Mouse (Mus musculus) heart, embryonic 12.5 days (tissue): ENCODE measurements around the gene Fis1. TPM values are rescaled to one million over a fixed set of nuclear protein-coding genes. Genes with fewer than 3 reads are reported as not detected.
A peak's percentile ranks its signal among the peaks of the same experiment; 100 is the strongest.
"Not testable (repeated sequence)": the region's sequence is repeated elsewhere in the genome, so short reads cannot be mapped to it uniquely, and the experiment has no call there.

Experiments used
- ATAC-seq: fragments of 200-750 bp; cut with Nextera tagmentation; 2 replicates; pipeline ENCODE4 v1.8.0; 2017; ENCODE audit warnings: moderate TSS enrichment, moderate library complexity; ENCODE audit not compliant: insufficient number of reproducible peaks, low FRiP score
- H3K27ac ChIP-seq: fragments of 300-500 bp; sonication (generic); 2 replicates; pipeline ENCODE4 v1.5.1; 2016; ENCODE audit warnings: mild to moderate bottlenecking, moderate library complexity; ENCODE audit not compliant: poor library complexity, severe bottlenecking
- H3K27me3 ChIP-seq: fragments of 300-500 bp; sonication (generic); replicated peaks from 2 replicates; pipeline ENCODE4 v1.6.1; 2016; ENCODE audit warnings: mild to moderate bottlenecking, moderate library complexity
- H3K36me3 ChIP-seq: fragments of 300-500 bp; sonication (generic); 2 replicates; pipeline ENCODE4 v1.6.1; 2016; ENCODE audit warnings: mild to moderate bottlenecking, moderate library complexity
- H3K4me1 ChIP-seq: fragments of 300-500 bp; sonication (generic); replicated peaks from 2 replicates; pipeline ENCODE4 v1.6.1; 2016; ENCODE audit warnings: mild to moderate bottlenecking
- H3K4me2 ChIP-seq: fragments of 300-500 bp; sonication (generic); 2 replicates; pipeline ENCODE4 v1.6.1; 2016; ENCODE audit warnings: mild to moderate bottlenecking, moderate library complexity
- H3K4me3 ChIP-seq: fragments of 300-500 bp; sonication (generic); 2 replicates; pipeline ENCODE4 v1.5.1; 2016; ENCODE audit warnings: mild to moderate bottlenecking
- H3K9ac ChIP-seq: fragments of 300-500 bp; sonication (generic); 2 replicates; pipeline ENCODE4 v1.6.1; 2016; ENCODE audit warnings: mild to moderate bottlenecking, moderate library complexity
- H3K9me3 ChIP-seq: fragments of 300-500 bp; sonication (generic); replicated peaks from 2 replicates; pipeline ENCODE4 v1.6.1; 2016; ENCODE audit warnings: mild to moderate bottlenecking, moderate library complexity
- WGBS: fragments of 180-500 bp; shearing (Covaris S2); methylation state at CpG from one replicate; pipeline ENCODE4 v1.1.7; 2016; 5-methylcytosine and 5-hydroxymethylcytosine counted together
- polyA plus RNA-seq: library from polyadenylated mRNA; unstranded; fragments of >200 nt; fragmentation: Nextera tagmentation; extraction: Ambion mirVana; gene quantifications from 2 replicates; pipeline ENCODE4 v1.2.1, GENCODE M21; 2016

Gene Fis1
- polyA plus RNA-seq, 1 experiment from 2014 or later: 245 TPM

DNA sequence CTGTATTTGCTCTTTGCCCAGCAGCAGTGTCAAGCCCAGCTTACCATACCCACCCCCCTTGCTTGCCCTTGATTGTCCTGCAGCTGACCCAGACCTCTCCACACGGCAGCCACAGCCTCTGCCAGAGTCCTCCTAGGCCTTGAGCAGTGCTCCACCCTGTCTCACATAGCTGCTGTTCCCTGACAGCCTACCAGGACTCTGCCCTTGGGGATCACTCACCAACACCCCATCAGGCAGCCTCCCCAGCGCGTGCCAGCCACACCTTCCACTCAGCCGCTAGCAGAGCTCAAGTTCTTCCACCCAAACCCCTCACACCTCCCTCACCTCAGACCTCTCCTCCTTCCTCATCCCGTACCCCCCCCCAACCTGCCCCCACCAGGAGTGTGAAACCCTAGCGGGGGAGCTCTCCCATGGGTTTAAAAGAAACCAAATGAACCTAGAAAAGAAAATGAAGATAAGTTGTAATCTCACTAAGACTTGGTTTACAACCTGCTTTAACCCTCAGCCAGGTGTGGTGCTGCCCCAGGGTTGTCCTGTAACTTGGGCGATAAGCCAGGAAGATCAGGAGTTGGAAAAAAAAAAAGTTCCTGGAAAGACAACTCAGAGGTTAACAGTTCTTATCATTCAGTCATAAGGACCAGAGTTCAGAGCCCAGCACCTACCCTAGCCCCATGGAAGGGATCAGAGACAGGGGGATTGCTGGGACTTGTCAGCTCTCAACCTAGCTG, 29.2 kb upstream of the Fis1 start:
- Histone ChIP-seq H3K4me3 (no peak overlapping the region), H3K4me2 (no peak overlapping the region), H3K9ac (no peak overlapping the region), H3K36me3 (0 out of 2 replicates have a peak, but pooled peaks cover 14% of the 10 kb centered on the region), H3K4me1 (peaks cover 7% of the 10 kb centered on the region), H3K27me3 (0 out of 2 replicates have a peak, but pooled peaks cover 6% of the 10 kb centered on the region), H3K27ac (no peak overlapping the region), H3K9me3 (no peaks in the 10 kb centered on the region)
- ATAC-seq: no peak
- 41% methylated on average over 7 of the region's 7 CpGs for WGBS

DNA sequence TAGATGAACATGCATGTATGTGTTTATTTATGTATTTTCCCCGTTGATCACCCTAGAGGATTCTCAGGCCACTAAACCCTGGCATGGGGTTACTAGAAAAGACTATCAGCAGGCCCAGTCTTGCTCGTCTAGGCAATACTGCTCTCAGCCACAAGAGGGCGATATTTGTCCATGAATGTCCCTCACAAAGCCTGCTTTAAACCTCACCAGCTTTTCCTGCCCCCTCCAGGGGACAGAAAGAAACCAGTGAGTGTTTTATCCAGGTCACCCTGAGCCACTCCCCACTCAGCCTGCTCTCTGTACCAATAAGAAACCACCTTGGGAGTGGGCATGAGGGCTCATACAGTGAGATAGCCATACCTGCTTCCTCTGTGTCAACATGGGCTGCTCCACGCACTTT, 24.0 kb upstream of the Fis1 start:
- H3K9ac ChIP-seq: no peak overlapping the region
- no peak overlapping the region for H3K27ac ChIP-seq
- peak; percentile 70; the same call in 1 of the 2 replicates for ATAC-seq
- 0 out of 2 replicates have a peak, but pooled peaks cover 14% of the 10 kb centered on the region for H3K36me3 ChIP-seq
- no peak overlapping the region for H3K4me3 ChIP-seq
- H3K4me2 ChIP-seq: no peak overlapping the region
- peaks cover 4% of the 10 kb centered on the region; the same call in 1 of the 2 replicates for H3K4me1 ChIP-seq
- 20% methylated on average over 4 of the region's 4 CpGs for WGBS
- no peaks in the 10 kb centered on the region for H3K9me3 ChIP-seq
- H3K27me3 ChIP-seq: no peaks in the 10 kb centered on the region

DNA sequence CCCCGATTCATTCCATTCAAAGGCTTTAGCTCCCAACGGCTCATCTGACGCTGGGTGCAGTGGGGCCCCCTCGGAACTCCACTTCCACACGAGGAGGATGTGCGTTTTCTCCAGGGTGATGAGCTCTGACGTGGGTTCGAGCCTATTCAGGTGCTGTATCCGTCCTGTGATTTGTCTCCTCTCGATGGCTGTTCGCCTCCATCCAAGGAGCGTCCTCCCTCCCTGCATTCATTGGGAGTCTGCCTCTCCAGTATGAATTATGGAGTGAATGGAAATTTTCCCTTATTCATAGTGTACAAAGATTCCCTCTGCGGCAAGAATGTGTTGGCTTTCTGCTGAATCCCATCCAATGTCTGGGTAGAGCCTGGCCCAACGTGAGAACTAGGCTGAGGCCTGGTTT, 21.2 kb upstream of the Fis1 start:
- Histone ChIP-seq H3K27ac (no peak overlapping the region), H3K27me3 (no peaks in the 10 kb centered on the region), H3K9me3 (no peaks in the 10 kb centered on the region), H3K4me3 (no peak overlapping the region), H3K36me3 (no peaks in the 10 kb centered on the region), H3K4me1 (peaks cover 4% of the 10 kb centered on the region; the same call in 1 of the 2 replicates), H3K4me2 (no peak overlapping the region), H3K9ac (no peak overlapping the region)
- 81% methylated on average over 14 of the region's 14 CpGs for WGBS
- no peak for ATAC-seq

DNA sequence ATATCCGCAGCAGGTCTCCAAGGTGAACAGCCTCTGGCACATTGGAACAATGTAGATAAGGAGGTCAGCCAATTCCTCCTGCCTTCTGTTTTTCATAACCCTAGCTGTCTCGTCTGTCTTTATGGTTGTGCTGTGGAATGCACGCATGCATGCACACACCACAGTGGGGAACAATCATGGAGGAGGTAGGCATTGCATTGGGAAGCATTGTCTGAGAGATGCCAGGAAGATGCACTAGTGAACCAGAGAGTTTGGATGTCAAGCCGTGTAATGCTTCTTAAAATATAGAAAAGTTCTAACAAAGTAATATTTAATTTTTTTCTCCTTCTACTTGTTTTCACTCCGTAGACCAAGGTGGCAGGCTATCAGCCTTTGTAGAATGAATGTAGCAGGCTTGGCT, 20.1 kb upstream of the Fis1 start:
- Histone ChIP-seq H3K9me3 (no peaks in the 10 kb centered on the region), H3K9ac (no peak overlapping the region), H3K4me1 (peaks cover 4% of the 10 kb centered on the region; the same call in 1 of the 2 replicates), H3K4me3 (no peak overlapping the region), H3K27me3 (no peaks in the 10 kb centered on the region), H3K4me2 (no peak overlapping the region), H3K27ac (no peak overlapping the region), H3K36me3 (no peaks in the 10 kb centered on the region)
- 70% methylated on average over 5 of the region's 5 CpGs for WGBS
- no peak for ATAC-seq

DNA sequence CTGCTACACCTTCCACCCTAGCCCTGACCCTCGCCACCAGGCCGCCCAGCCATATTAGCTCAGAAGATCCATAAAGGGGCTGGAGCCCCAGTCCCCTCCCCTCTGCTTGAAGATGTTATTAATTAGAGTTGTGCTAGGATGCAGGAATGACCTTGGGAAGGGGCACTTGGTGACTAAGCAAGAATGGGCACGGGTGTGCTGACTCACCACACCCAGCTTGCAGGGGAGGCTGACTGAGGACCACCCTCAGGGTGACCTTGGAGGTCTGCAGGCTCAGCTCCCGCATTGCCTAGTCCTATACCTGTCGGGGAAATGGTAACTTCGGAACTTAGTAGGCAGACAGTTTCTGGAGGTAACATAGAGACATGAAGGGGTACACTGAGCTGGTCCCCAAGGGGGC, 19.1 kb upstream of the Fis1 start:
- no peak for ATAC-seq
- no peak overlapping the region for H3K9ac ChIP-seq
- no peak overlapping the region for H3K4me3 ChIP-seq

DNA sequence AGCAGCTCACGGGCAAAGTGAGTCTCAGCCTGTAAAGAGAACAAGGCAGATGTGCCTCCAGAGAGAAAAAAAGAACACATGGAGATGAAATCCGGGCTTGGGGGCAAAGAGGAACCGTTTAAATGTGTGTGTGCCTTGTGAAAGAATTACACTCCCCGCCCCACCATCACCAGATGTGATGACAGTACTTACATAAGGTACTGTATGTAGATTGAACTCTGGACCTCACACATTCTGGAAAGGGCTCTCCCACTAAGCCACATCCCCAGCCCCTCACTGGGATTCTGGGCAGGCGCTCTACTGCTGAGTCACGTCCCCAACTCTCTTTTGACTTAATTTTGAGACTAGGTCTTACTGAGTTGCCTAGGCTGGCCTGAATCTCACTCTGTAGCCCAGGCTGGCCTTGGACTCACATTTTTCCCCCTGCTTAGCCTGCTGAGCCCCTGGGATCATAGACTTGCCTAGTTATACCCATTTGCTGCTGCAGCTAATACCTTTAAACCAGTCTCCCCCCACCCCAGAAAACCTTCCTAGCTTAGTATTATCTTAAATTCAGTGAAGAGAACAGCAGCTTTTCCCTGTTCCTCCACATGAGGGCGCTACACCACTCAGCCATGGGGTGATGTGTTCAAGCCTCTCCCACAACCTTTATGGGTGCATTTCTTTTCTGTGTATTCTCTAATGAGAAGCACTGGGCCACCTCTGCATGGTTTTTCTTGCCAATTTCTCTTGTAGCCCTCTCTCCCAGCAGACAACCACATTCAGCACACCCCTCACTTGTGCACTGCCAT, 17.0 kb upstream of the Fis1 start:
- Histone ChIP-seq H3K36me3 (no peaks in the 10 kb centered on the region), H3K4me3 (no peak overlapping the region), H3K9me3 (no peaks in the 10 kb centered on the region), H3K9ac (no peak overlapping the region), H3K4me2 (no peak overlapping the region), H3K27ac (no peak overlapping the region), H3K27me3 (no peaks in the 10 kb centered on the region), H3K4me1 (no peaks in the 10 kb centered on the region)
- WGBS: 54% methylated on average over 7 of the region's 7 CpGs
- no peak for ATAC-seq

More for the DNA sequence above, 19.1 kb upstream of the Fis1 start:
- no peak overlapping the region for H3K27ac ChIP-seq
- H3K27me3 ChIP-seq: no peaks in the 10 kb centered on the region
- peaks cover 4% of the 10 kb centered on the region; the same call in 1 of the 2 replicates for H3K4me1 ChIP-seq
- no peak overlapping the region for H3K4me2 ChIP-seq
- H3K36me3 ChIP-seq: no peaks in the 10 kb centered on the region
- H3K9me3 ChIP-seq: no peaks in the 10 kb centered on the region
- WGBS: 82% methylated on average over 6 of the region's 6 CpGs

DNA sequence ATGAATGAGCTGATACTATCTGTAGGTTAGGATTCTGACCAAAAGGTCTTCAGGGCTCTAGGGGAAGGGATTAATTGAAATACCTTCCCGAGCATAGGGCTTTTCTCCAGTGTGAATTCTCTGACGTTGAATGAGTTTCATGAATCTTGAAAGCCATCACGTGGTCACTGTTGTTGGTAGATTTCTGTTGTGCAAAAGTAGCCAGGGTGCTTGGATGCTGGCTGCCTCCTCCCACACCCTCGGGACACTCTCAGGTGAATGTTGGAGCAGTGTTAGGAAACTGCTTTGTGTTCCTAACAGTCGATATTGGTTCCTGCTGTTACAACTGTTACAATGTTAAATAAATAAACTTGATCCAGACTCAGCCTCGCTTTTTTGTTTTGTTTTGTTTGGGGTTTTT, 16.3 kb upstream of the Fis1 start:
- no peaks in the 10 kb centered on the region for H3K9me3 ChIP-seq
- 79% methylated on average over 6 of the region's 6 CpGs for WGBS

DNA sequence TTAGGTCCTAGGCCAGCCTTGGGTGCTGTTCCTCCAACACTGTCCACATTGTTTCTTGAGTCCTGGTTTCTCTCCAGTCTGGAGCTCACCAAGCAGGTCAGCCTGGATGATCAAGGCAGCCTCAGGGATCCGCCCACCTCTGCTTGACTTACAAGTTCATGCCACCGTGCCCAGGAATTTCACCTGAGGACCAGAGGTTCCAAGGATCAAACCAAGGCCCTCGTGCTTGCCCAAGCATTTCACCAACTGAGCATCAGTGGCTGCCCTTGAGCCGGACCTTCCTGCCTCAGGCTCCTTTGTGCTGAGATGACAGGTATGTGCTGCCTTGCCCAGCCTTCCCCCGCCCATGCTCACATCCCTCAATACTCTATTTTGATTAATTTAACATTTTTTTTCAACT, 15.5 kb upstream of the Fis1 start:
- H3K4me1 ChIP-seq: peaks cover 4% of the 10 kb centered on the region
- no peak for ATAC-seq

More for the DNA sequence above, 16.3 kb upstream of the Fis1 start:
- Histone ChIP-seq H3K27me3 (no peaks in the 10 kb centered on the region), H3K4me3 (no peak overlapping the region), H3K9ac (no peak overlapping the region), H3K4me2 (no peak overlapping the region), H3K4me1 (no peaks in the 10 kb centered on the region), H3K36me3 (no peaks in the 10 kb centered on the region), H3K27ac (no peak overlapping the region)
- no peak for ATAC-seq

DNA sequence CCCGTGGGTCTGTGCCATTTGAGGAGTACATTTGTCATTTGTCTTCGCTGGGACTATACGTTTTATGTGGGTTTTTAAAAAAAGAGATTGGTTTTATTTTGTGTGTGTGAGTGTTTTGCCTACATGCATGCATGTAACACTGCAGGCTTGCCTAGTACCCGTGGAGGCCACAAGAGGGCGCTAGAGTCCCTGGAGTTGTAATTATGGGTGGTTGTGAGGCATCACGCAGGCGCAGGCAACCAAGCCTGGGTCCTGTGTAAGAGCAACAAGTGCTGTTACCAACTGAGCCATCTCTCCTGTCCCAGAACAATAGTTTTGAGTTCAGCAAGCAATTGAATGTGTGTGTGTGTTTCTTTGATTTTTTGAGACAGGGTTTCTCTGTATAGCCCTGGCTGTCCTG, 13.8 kb upstream of the Fis1 start:
- Histone ChIP-seq H3K4me1 (peaks cover 6% of the 10 kb centered on the region), H3K9ac (no peak overlapping the region), H3K4me3 (no peak overlapping the region), H3K27ac (no peak overlapping the region), H3K36me3 (no peaks in the 10 kb centered on the region), H3K4me2 (no peak overlapping the region), H3K9me3 (no peaks in the 10 kb centered on the region), H3K27me3 (no peaks in the 10 kb centered on the region)
- ATAC-seq: no peak
- WGBS: 59% methylated on average over 7 of the region's 7 CpGs

More for the DNA sequence above, 15.5 kb upstream of the Fis1 start:
- H3K27ac ChIP-seq: no peak overlapping the region
- no peak overlapping the region for H3K4me3 ChIP-seq
- WGBS: 83% methylated on average over 5 of the region's 5 CpGs
- H3K9me3 ChIP-seq: no peaks in the 10 kb centered on the region
- no peaks in the 10 kb centered on the region for H3K27me3 ChIP-seq
- no peak overlapping the region for H3K4me2 ChIP-seq
- H3K9ac ChIP-seq: no peak overlapping the region
- H3K36me3 ChIP-seq: no peaks in the 10 kb centered on the region

DNA sequence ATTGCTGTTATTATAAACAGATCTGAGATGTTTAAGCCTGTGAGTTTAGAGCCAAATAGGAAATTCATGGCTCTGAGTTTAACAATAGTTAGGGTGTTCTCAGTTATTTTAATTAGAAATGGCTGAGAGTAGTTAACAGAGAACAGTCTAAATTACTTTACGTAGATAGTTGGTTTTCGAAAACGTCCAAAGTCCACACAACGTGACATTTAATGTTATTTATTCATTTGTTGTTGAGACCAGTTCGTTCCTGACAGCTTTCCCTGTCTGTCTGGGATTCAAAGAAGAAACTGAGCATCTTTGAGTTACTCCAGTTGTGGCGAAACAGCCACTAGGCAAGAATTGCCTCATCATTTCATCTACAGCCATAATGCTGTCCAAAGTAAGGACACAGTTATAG, 13.0 kb upstream of the Fis1 start:
- H3K9me3 ChIP-seq: not testable (repeated sequence)

DNA sequence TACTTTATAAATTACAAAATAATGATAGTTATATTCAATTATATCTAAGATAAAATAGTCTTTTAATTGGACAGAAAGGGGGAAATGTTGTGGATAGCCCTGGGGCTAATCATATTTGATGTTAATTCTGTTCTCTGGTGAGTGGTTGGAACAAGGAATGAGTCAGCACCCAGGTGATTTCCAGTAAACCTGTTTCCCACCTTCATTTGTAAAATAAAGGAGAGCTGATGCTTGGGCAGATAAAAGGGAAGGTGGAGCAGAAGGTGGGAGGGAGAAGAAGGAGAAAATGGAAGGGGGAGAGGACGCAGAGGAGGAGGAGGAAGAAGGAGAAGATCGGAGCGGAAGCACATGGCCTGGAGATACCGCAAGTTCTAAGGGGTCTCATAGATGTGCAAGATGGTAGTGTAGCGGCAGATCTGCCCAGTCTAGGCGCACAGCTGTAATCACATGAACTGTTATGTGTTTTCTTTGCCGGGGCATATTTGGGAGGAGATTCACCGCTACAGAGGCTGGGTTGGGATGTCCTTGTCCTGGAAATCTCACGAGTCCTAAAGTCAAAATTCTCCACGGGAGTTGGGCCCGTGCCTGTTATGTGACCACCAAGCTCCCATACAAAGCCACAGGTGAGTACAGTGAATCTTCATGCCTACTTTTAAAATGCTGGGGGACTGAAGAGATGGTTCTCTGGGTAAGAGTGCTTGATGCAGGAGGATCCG, 12.1 kb upstream of the Fis1 start:
- H3K9me3 ChIP-seq: no peaks in the 10 kb centered on the region
- no peak for ATAC-seq
- H3K9ac ChIP-seq: no peak overlapping the region
- no peak overlapping the region for H3K4me2 ChIP-seq
- H3K4me3 ChIP-seq: no peak overlapping the region
- H3K36me3 ChIP-seq: no peaks in the 10 kb centered on the region
- WGBS: 81% methylated on average over 12 of the region's 12 CpGs
- no peaks in the 10 kb centered on the region for H3K27me3 ChIP-seq
- H3K4me1 ChIP-seq: peaks cover 6% of the 10 kb centered on the region
- H3K27ac ChIP-seq: no peak overlapping the region

More for the DNA sequence above, 13.0 kb upstream of the Fis1 start:
- H3K4me2 ChIP-seq, H3K9ac ChIP-seq, H3K27ac ChIP-seq, H3K36me3 ChIP-seq, H3K4me1 ChIP-seq, H3K27me3 ChIP-seq, ATAC-seq, H3K4me3 ChIP-seq: not testable (repeated sequence)
- WGBS: 83% methylated on average over 6 of the region's 6 CpGs
